Mouse (Mus musculus) embryonic facial prominence, embryonic 12.5 days (tissue): ENCODE data around the gene Zfp729b. TPM values are rescaled to one million over a fixed set of nuclear protein-coding genes. Genes with fewer than 3 reads are reported as not detected.

Experiments
- ATAC-seq: fragments of 200-750 bp; cut with Nextera tagmentation; 2 replicates; pipeline ENCODE4 v1.8.0; 2017; ENCODE audit not compliant: insufficient number of reproducible peaks, insufficient read depth, low FRiP score, low TSS enrichment
- H3K27ac ChIP-seq: fragments of 300-500 bp; sonication (generic); 2 replicates; pipeline ENCODE4 v1.5.1; 2016; ENCODE audit warnings: mild to moderate bottlenecking
- H3K27me3 ChIP-seq: fragments of 300-500 bp; sonication (generic); 2 replicates; pipeline ENCODE4 v1.6.1; 2016; ENCODE audit warnings: mild to moderate bottlenecking, moderate library complexity
- H3K36me3 ChIP-seq: fragments of 300-500 bp; sonication (generic); 2 replicates; pipeline ENCODE4 v1.6.1; 2016; ENCODE audit warnings: mild to moderate bottlenecking
- H3K4me1 ChIP-seq: fragments of 300-500 bp; sonication (generic); 2 replicates; pipeline ENCODE4 v1.6.1; 2016
- H3K4me2 ChIP-seq: fragments of 300-500 bp; sonication (generic); replicated peaks from 2 replicates; pipeline ENCODE4 v1.6.1; 2016; ENCODE audit warnings: mild to moderate bottlenecking, moderate library complexity
- H3K4me3 ChIP-seq: fragments of 300-500 bp; sonication (generic); 2 replicates; pipeline ENCODE4 v1.5.1; 2016; ENCODE audit warnings: mild to moderate bottlenecking
- H3K9ac ChIP-seq: fragments of 300-500 bp; sonication (generic); 2 replicates; pipeline ENCODE4 v1.6.1; 2016; ENCODE audit warnings: mild to moderate bottlenecking, moderate library complexity
- H3K9me3 ChIP-seq: fragments of 300-500 bp; sonication (generic); 2 replicates; pipeline ENCODE4 v1.6.1; 2016; ENCODE audit warnings: mild to moderate bottlenecking, moderate library complexity
- WGBS: fragments of 180-500 bp; shearing (Covaris S2); methylation state at CpG from one replicate; pipeline ENCODE4 v1.1.7; 2016; 5-methylcytosine and 5-hydroxymethylcytosine counted together
- polyA plus RNA-seq: library from polyadenylated mRNA; unstranded; fragments of >200 nt; fragmentation: Nextera tagmentation; extraction: Ambion mirVana; gene quantifications from 2 replicates; pipeline ENCODE4 v1.2.1, GENCODE M21; 2016

Zfp729b gene
- polyA plus RNA-seq: 5.3 TPM in 2 replicates

- Histone ChIP-seq H3K4me3 (peak within 1 kb of the TSS; percentile 76), H3K9ac (peak within 1 kb of the TSS; percentile 72), H3K4me1 (peaks cover 5% of the 10 kb centered on the region), H3K36me3 (no peaks in the 10 kb centered on the region), H3K4me2 (peak within 1 kb of the TSS; percentile 61), H3K9me3 (peaks cover 4% of the 10 kb centered on the region; the same call in 1 of the 2 replicates), H3K27me3 (no peaks in the 10 kb centered on the region), H3K27ac (peak within 1 kb of the TSS; percentile 60; the same call in 1 of the 2 replicates)
- peak; percentile 94 for ATAC-seq
- 4% methylated on average over 20 of the region's 20 CpGs for WGBS
Observed at GRCm38 (mm10) chr13:67609066-67609876, at the start of gene Zfp729b. Zfp729b (minus strand) TSS chr13:67609707.

- H3K36me3 ChIP-seq: no peaks in the 10 kb centered on the region
- H3K4me2 ChIP-seq: no peak overlapping the region
- H3K27me3 ChIP-seq: no peaks in the 10 kb centered on the region
- no peak overlapping the region for H3K9ac ChIP-seq
- H3K9me3 ChIP-seq: no peaks in the 10 kb centered on the region
- 35% methylated on average over 3 of the region's 3 CpGs for WGBS
- H3K4me3 ChIP-seq: no peak overlapping the region
- no peak overlapping the region for H3K27ac ChIP-seq
- no peaks in the 10 kb centered on the region for H3K4me1 ChIP-seq
- no peak for ATAC-seq
Observed at GRCm38 (mm10) chr13:67652496-67652895, 43.0 kb upstream of the Zfp729b start.

DNA sequence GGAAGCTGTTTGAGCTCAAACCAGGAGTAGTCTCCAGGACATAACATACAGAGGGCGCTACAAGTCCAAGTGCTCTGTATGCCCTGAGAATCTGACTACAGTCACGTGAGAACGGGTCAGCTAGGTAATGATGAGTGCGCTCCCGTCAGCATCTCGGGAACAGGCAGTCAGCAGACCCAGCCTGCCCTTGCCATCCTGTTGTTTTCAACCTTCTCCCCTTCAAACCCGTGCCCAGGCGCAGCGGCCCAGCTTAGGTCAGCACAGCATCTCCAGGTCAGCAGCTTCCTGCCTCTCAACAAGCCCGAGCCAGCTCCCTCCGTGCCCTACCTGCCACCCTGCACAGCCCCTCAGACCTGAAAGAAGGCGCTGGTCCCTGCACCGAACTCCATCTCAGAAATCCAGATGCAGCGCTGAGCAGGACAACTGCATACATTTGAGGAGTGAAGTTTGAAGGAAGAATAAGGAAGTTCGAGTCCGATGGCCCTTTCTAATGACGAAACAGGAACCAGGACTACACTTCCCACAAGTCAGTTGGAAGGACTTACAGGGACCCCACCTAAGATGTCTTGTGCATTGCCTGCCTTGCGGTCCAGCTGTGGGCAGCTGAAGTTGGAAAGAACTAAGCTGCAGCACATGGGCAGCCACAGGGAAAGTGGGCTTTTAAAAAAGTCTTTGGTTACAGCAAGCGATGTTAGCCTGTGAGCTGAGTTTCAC lies 27.9 kb upstream of the Zfp729b start, which contains the start of the genes Gm49345 and Zfp729a:
Gene Gm49345, minus strand, starts transcription at position 476 of the 714 bp plus-strand sequence.
Gene Zfp729a, minus strand, starts transcription at position 498 of the 714 bp plus-strand sequence.
- peak; percentile 97 for ATAC-seq
- peak within 1 kb of the TSS; percentile 57; the same call in 1 of the 2 replicates for H3K27ac ChIP-seq
- WGBS: under 1% methylated on average over 19 of the region's 19 CpGs
- H3K4me2 ChIP-seq: peak within 1 kb of the TSS; percentile 51
- no peaks in the 10 kb centered on the region for H3K4me1 ChIP-seq
- peak within 1 kb of the TSS; percentile 92 for H3K4me3 ChIP-seq
- no peaks in the 10 kb centered on the region for H3K36me3 ChIP-seq
- no peaks in the 10 kb centered on the region for H3K9me3 ChIP-seq
- peak within 1 kb of the TSS; percentile 75 for H3K9ac ChIP-seq
- H3K27me3 ChIP-seq: no peaks in the 10 kb centered on the region

DNA sequence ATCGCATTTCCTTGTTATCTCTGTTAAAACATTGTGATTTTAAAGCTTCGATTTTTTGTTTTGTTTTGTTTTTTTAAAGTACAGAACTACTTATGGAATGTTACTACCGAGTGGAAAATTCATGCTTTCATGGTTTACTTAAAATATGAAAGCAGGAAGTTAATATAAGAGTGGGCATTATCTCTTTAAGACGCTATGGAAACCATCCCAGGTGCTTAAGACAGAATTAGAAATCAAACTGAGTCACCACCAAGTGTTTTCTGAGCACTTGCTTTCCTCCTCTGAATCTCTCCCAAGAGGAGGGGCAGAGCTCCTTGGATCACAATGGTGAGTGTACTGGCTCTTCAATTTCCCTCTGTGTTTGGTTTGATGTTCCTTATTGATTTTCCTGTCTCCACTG lies 601 bp upstream of the Zfp729b start:
- 95% methylated on average over 4 of the region's 4 CpGs for WGBS
- no peak overlapping the region for H3K4me3 ChIP-seq
- H3K4me2 ChIP-seq: no peak overlapping the region

DNA sequence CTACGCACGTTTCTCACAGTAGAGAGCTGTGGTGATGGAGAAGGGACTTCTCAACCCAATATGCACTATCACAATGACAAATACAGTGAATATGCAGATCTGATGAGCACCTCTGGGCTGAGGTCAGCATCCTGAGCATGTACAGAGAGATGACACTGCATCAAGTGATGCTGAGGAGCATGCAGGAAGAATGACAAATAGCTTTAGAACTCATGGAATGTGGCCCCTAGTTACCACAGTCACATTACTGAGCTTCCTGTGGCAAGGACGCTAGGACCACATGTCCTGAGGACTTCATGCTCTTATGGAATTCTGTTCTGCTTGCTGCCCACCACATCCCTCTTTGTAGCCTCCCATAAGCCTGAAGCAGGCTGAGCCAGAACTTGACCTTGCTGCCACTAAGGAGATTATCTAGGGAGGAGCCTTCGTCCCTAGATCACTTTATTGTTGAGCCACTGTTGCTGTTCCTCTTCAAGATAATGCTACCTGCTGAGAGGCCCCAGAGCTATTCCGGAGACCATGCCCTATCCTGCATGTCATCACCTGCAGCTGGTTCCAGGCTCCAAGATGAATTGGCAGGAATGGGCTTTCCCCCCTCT lies 36.8 kb downstream of the Zfp729b start:
- ATAC-seq: no peak
- Histone ChIP-seq H3K4me3 (no peak overlapping the region), H3K4me1 (no peaks in the 10 kb centered on the region), H3K9ac (no peak overlapping the region), H3K4me2 (no peak overlapping the region), H3K36me3 (no peaks in the 10 kb centered on the region), H3K27me3 (no peaks in the 10 kb centered on the region), H3K9me3 (no peaks in the 10 kb centered on the region), H3K27ac (no peak overlapping the region)
- 70% methylated on average over 5 of the region's 5 CpGs for WGBS

More for the DNA sequence above, 601 bp upstream of the Zfp729b start:
- no peak overlapping the region for H3K9ac ChIP-seq
- H3K27me3 ChIP-seq: no peaks in the 10 kb centered on the region
- H3K9me3 ChIP-seq: peaks cover 4% of the 10 kb centered on the region; the same call in 1 of the 2 replicates
- no peaks in the 10 kb centered on the region for H3K36me3 ChIP-seq
- H3K4me1 ChIP-seq: peaks cover 5% of the 10 kb centered on the region
- ATAC-seq: no peak
- H3K27ac ChIP-seq: no peak overlapping the region

DNA sequence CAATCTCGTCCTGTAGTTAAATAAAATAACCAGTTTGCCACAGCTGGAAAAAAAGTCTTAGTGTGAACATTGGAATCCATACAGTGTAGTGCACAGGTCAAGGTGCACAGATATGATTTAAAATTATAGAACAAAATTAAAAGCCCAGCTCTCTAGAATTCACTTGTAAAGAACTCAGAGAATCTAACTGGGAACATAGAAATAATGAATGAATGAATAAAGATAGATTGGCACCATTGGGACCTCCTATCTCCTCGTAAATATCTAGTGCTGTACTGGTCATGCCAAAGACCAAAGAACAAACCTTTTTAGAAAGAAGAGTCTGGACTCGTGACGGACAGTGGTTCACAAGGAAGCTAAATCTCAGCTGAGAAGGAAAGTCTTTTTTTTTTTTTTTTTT lies 55.8 kb downstream of the Zfp729b start, which contains the start of gene Zfp748:
Gene Zfp748, minus strand, starts transcription at position 101 of the 400 bp plus-strand sequence.
- H3K36me3 ChIP-seq: no peaks in the 10 kb centered on the region
- H3K27ac ChIP-seq: peak within 1 kb of the TSS; percentile 86
- H3K27me3 ChIP-seq: no peaks in the 10 kb centered on the region
- H3K9me3 ChIP-seq: no peaks in the 10 kb centered on the region
- no peak for ATAC-seq
- H3K4me2 ChIP-seq: peak within 1 kb of the TSS; percentile 61
- 0 out of 2 replicates have a peak, but pooled peaks cover 5% of the 10 kb centered on the region for H3K4me1 ChIP-seq
- peak within 1 kb of the TSS; percentile 81 for H3K4me3 ChIP-seq
- H3K9ac ChIP-seq: peak within 1 kb of the TSS; percentile 86
- WGBS: 67% methylated on average over 4 of the region's 4 CpGs

GRCm38 (mm10) chr13:67552505-67553346 lies 56.8 kb downstream of the Zfp729b start:
- H3K27me3 ChIP-seq: no peaks in the 10 kb centered on the region
- peak overlapping the region; percentile 86 for H3K9ac ChIP-seq
- 0 out of 2 replicates have a peak, but pooled peaks cover 5% of the 10 kb centered on the region for H3K4me1 ChIP-seq
- no peaks in the 10 kb centered on the region for H3K36me3 ChIP-seq
- peak overlapping the region; percentile 81 for H3K4me3 ChIP-seq
- WGBS: 2% methylated on average over 44 of the region's 44 CpGs
- ATAC-seq: peak; percentile 97
- H3K27ac ChIP-seq: peak overlapping the region; percentile 86
- H3K9me3 ChIP-seq: no peaks in the 10 kb centered on the region
- H3K4me2 ChIP-seq: peak overlapping the region; percentile 61

DNA sequence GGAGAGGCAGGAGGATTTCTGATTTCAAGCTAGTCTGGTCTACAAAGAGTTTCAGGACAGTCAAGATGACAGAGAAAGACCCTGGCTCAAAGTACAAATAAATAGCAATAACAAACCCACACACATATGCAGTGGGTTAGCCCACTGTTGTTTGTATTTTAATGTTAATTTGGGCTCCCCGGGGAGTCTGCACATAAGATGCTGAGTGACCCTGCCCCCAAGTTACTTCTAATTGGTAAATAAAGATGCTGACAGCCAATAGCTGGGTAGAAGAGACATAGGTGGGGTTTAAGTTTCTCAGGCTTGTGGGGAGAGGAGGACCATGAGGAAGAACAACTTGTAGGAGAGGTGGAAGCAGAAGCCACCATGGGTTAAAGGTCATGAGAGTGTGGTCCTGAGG lies 63.6 kb downstream of the Zfp729b start:
- Histone ChIP-seq H3K27me3 (no peaks in the 10 kb centered on the region), H3K36me3 (peaks cover 40% of the 10 kb centered on the region), H3K27ac (no peak overlapping the region), H3K4me3 (no peak overlapping the region), H3K9me3 (no peaks in the 10 kb centered on the region), H3K4me2 (no peak overlapping the region), H3K9ac (no peak overlapping the region), H3K4me1 (no peaks in the 10 kb centered on the region)
- 73% methylated on average over 1 of the region's 1 CpGs for WGBS
- no peak for ATAC-seq
